Mouse (Mus musculus) left cerebral cortex, postnatal 10 days (tissue): Measurements from ENCODE around the gene Fam173b. TPM values are rescaled to one million over a fixed set of nuclear protein-coding genes. Genes with fewer than 3 reads are reported as not detected.
"Not testable (repeated sequence)": the region's sequence is repeated elsewhere in the genome, so short reads cannot be mapped to it uniquely, and the experiment has no call there.

Experiments used
- DNase-seq, 2 experiments: peaks; one replicate each; pipeline ENCODE4 v3.0.0; 2021 to 2022; ENCODE audit warnings: low spot score in 2 of 2, mixed read lengths in 1 of 2; ENCODE audit errors: extremely low spot score in 1 of 2
- intact Hi-C: fragments of 180-260 bp; cut with DNase I; formaldehyde crosslinking; loops from one replicate; pipeline ENCODE4 v1.15.1; 2025
- total RNA-seq, 2 experiments: library from RNA; stranded (reverse); gene quantifications; 2 replicates each; pipeline ENCODE4 v1.2.3; 2021

The Fam173b gene
- 10 to 100 TPM; 10.9 to 11.0 TPM for total RNA-seq

DNA sequence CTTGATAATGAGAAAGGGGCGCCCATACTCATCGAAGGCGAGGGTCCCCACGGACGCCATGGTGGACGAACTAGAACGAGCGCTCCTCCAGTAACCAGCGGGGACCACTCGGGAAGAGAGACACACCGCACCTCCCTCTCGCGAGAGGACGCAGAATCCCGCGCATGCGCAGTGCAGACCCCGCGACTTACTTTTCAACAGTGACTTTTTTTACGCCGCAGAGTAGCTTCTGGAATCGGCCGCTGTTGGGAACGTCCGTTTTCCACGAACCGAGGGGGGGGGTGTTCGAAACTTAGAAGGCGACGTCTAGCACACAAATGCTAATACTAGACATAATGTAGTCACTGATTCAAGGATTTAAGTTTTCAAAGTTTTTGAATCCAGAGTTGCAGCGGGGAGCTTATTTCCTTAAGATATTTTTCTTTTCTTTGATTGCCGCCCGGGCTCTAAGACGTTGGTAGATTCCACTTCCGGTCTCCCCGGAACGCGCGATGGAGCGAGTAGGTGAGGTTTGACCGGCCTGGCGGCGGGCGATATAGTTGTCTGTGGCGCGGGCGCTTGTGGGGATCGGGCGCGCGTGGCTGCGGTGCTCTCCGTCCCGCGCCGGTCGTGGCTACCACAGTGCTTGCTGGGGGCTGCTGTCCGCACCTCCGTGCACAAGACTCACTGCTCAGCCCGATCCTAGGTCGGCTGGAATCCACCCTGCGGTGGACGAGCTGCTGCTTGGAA lies at the start of gene Fam173b, which contains the start of gene Cct5:
Gene Fam173b, plus strand, starts transcription at position 207 of the 729 bp plus-strand sequence.
Gene Cct5, minus strand, starts transcription at position 159 of the 729 bp plus-strand sequence.
- intact Hi-C loops = no loop called here
- DNase-seq = peak; percentile 97

DNA sequence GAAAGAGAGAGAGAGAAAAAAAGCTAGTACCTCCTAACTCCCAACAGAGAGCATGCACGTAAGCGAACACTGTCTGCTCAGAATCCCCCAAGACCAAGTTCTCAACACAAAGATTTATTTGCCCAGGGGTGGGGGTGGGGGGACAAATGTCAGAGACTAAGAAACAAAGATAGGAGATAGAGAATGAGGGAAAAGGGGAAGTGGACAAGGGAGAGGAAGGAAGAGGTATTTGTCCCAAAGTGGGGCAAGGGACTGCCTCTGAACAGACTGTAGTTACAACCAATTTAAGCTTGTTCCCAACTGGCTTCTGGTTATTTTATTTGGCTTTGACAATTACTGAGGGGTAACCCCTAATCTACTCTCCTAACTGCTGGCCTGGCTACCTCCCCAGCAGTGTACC lies 46.8 kb upstream of the Fam173b start:
- no peak for DNase-seq
- intact Hi-C loops = no loop called here

DNA sequence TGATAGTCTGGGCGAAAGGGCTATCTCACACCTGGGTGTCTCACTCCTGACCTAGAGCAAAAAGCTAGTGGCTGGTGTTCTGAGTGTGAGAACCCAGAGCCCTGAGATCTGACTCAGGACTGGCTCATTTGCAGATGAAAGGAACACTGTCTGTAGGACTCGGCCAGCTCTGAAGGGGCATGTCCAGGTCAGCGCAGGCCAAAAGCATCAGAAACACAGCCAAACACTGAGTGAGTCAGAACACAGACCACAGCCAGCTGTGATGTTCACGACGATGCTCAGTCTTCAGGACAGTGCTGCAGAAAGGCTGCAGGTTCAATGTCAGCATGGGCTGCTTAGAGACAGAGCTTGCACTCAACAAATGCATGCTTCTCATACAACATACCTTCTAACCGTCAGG lies 40.3 kb upstream of the Fam173b start:
- intact Hi-C loops = no loop called here

GRCm38 (mm10) chr15:31561976-31562375 lies 39.7 kb upstream of the Fam173b start:
- intact Hi-C loops = no loop called here
- DNase-seq = no peak

More for the DNA sequence above, 40.3 kb upstream of the Fam173b start:
- DNase-seq = no peak

DNA sequence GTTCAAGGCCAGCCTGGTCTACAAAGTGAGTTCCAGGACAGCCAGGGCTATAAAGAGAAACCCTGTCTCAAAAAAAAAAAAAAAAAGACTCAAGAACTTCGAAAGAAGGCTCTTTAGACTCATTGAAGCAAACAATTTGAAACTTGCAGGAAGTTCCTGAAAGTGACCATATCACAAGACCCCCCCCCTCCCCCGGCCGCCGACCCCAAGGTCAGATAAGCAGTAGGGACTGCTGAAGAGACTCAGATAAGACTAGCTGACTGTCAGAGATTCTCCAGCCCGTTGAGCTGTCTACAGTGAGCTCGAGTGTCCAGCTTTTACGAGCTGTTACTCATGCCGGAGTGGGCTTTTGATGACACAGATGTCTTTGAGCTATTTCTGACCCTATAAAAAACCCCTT lies 38.8 kb upstream of the Fam173b start:
- intact Hi-C loops = no loop called here
- no peak for DNase-seq

GRCm38 (mm10) chr15:31563577-31564546 lies 37.8 kb upstream of the Fam173b start:
- intact Hi-C loops = no loop called here
- peak in 1 of 2 experiments; percentile 61 for DNase-seq

GRCm38 (mm10) chr15:31565184-31565583 lies 36.5 kb upstream of the Fam173b start, which contains the start of gene Cmbl:
TSS of gene Cmbl (plus strand) at chr15:31565389.
- intact Hi-C loops = no loop called here

GRCm38 (mm10) chr15:31565786-31566185 lies 35.9 kb upstream of the Fam173b start:
- intact Hi-C loops = no loop called here
- DNase-seq = no peak

More at GRCm38 (mm10) chr15:31565184-31565583, 36.5 kb upstream of the Fam173b start, which contains the start of gene Cmbl:
- no peak for DNase-seq

- no peak for DNase-seq
- intact Hi-C loops = no loop called here
Measured at GRCm38 (mm10) chr15:31567431-31567830, 34.2 kb upstream of the Fam173b start.

DNA sequence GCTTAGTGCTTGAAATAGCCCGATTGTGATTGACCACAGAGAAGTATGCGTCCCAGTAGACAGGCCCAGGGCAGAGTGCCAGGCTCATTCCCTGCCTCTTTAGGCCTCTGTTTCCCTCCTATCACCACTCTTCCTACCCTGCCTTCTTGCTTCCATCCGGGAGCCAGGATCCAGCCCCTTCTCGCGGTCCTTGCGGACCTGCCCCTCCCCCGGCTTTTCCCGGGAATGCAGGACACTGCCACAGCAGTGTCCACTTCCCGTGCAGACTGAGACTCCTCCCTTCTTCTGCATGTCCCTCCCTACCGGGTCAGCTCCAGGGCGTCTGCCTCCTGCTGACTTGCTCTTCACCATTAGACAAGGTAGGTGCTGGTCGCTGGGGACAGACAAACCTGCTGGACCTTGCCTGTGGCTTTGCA lies 33.1 kb upstream of the Fam173b start:
- DNase-seq = peak in 1 of 2 experiments; percentile 82
- intact Hi-C loops = no loop called here

DNA sequence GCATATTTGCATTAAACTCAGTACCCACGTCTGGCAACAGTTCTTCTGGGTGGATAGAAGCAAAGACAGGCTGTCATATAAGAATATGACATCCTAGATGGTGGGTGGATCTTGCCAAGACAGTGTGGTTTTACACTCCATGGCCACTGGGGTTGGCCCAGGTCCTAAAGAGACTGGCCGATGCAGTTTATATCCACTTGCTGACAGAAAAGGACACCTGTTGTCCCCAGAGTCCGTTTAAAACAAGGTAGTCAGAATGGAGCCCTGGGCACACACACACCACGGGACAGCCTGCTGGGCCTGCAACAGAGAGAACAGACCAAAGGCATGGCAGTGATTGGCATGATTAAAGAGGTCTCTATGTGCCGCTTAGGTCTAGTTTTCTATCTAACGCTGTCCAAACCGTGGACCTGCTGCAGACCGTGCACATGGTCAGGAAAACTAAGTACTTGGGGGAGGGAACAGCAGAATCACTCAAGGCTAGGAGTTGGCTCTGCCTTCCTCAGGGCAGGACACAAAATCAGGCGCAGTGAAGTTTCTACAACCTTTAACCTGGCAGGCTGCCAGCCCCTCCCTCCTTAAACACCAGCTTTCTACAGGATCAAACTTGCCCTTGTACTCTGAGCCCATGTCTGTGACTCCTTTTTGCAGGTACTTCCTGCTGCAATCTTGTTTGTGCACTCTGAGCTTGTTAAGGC lies 32.2 kb upstream of the Fam173b start:
- DNase-seq = no peak
- intact Hi-C loops = no loop called here

DNA sequence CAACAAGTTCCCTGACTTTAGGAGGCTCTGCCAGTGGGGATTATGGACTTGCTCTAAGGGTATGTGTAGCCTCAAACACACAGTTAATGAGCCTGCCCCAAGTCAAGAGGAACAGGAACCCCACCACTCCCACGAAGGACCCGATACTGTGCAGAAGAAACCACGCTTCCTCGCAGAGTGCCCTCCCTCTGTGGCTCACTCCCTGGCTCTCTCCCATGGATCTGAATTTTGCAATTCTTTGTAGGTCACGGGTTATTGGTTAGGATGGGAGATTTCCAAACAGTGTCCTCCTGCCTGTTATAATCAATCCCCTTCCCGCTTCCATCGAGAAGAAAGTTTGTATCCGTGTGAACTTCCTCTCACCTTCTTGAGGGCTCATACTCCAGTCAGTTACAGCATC lies 30.7 kb upstream of the Fam173b start:
- intact Hi-C loops = no loop called here
- DNase-seq = no peak

GRCm38 (mm10) chr15:31571906-31572722 lies 29.5 kb upstream of the Fam173b start:
- intact Hi-C loops = no loop called here
- DNase-seq = peak in 1 of 2 experiments; percentile 63

GRCm38 (mm10) chr15:31573287-31573686 lies 28.4 kb upstream of the Fam173b start:
- intact Hi-C loops = no loop called here
- no peak for DNase-seq

DNA sequence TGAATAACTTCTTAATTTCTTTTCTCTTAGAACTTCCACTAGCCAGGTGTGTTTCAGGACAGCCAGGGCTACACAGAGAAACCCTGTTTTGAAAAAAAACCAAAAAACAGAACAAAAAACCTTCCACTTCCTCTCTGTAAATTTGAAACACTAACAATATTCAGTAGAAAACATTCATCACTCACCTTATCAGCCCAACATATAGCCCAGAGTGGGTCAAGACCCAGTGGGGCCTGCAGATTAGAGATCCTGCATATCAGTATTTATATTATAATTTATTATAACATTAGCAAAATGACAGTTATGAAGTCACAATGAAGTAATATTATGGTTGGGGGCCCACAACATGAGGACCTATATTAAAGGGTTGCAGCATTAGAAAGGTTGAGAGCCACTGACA lies 28.0 kb upstream of the Fam173b start:
- no peak for DNase-seq
- intact Hi-C loops = no loop called here

DNA sequence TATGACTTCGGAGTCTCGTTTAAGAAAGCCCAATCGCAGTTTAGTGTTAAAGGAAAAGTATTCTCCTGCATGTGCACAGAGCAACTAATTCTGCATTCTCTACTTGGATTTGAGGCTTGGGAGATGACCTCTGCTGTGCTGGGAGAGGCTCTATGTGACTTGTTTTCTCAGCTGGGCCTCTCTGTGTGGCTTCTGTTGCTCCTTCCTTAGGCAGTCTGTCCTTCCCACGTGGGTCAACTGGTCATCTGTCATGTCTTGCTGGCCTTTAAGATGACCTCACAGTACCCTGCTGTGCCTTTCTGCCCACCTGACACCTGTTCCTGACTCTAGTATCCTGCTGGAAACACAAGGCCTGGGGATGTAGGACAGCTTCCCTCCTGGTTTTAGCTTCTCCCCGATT lies 25.6 kb upstream of the Fam173b start:
- intact Hi-C loops = no loop called here
- no peak for DNase-seq

DNA sequence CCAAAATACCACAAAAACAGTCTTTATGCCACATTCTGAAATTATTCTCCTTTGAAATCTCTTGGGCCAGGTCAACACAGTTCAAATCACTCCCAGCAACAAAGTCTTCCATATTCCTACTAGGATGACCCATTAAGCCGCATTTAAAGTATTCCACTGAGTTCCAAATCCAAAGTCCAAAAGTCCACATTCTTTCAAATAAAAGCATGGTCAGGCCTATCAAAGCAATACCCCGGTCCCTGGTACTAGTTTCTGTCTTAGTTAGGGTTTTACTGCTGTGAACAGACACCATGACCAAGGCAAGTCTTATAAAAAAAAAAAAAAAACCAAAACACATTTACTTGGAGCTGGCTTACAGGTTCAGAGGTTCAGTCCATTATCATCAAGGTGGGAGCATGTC lies 20.6 kb upstream of the Fam173b start:
- DNase-seq, intact Hi-C loops: not testable (repeated sequence)
